Mouse (Mus musculus) CH12.LX (cell line): ENCODE data around the gene Hist1h2bg. TPM values are rescaled to one million over a fixed set of nuclear protein-coding genes. Genes with fewer than 3 reads are reported as not detected.
A peak's percentile ranks its signal among the peaks of the same experiment; 100 is the strongest.

Source experiments
- DNase-seq: peaks from one replicate; pipeline ENCODE4 v3.0.0-alpha.2; 2013; ENCODE audit errors: extremely low read depth
- H3K27ac ChIP-seq: 2 replicates; pipeline ENCODE4 v1.5.1; 2012; ENCODE audit warnings: low read depth, mild to moderate bottlenecking, control low read depth, moderate library complexity; ENCODE audit not compliant: insufficient read depth
- H3K27me3 ChIP-seq: replicated peaks from 2 replicates; pipeline ENCODE3; 2012; ENCODE audit warnings: inconsistent platforms
- H3K36me3 ChIP-seq, 2 experiments: replicated peaks in 1 of 2; 2 replicates each; pipeline versions ENCODE3 to v1.6.1; 2012; ENCODE audit warnings: inconsistent platforms in 1 of 2, low read length in 1 of 2, mild to moderate bottlenecking in 1 of 2, mixed read lengths in 1 of 2, moderate library complexity in 1 of 2; ENCODE audit not compliant: control insufficient read depth in 1 of 2, insufficient read depth in 1 of 2
- H3K4me1 ChIP-seq, 2 experiments: 2 replicates each; pipeline ENCODE4 v1.6.1; 2012; ENCODE audit warnings: inconsistent platforms in 1 of 2, moderate library complexity in 1 of 2; ENCODE audit not compliant: insufficient read depth in 2 of 2, control insufficient read depth in 1 of 2
- H3K4me2 ChIP-seq: 2 replicates; pipeline ENCODE4 v1.6.1; 2012; ENCODE audit warnings: low read depth, mild to moderate bottlenecking, control low read depth; ENCODE audit not compliant: poor library complexity, insufficient read depth, severe bottlenecking
- H3K4me3 ChIP-seq, 3 experiments: fragments of 150-350 bp in 1 of 3; sonication (generic) in 1 of 3; replicated peaks in 1 of 3; 2 replicates each; pipeline versions ENCODE3 to v1.5.1; 2011 to 2012; ENCODE audit warnings: low read depth in 2 of 3, low read length in 2 of 3, mild to moderate bottlenecking in 2 of 3, moderate library complexity in 2 of 3, control low read depth in 1 of 3, improper control_type of control experiment in 1 of 3, inconsistent platforms in 1 of 3, mixed read lengths in 1 of 3; ENCODE audit not compliant: poor library complexity in 1 of 3
- H3K79me2 ChIP-seq: replicated peaks from 2 replicates; pipeline ENCODE4 v1.6.1; 2012; ENCODE audit warnings: mild to moderate bottlenecking, moderate library complexity; ENCODE audit not compliant: control insufficient read depth, poor library complexity, insufficient read depth, severe bottlenecking; ENCODE audit errors: extremely low read depth
- H3K9ac ChIP-seq: 2 replicates; pipeline ENCODE4 v1.6.1; 2012; ENCODE audit warnings: low read depth, mild to moderate bottlenecking, control low read depth, moderate library complexity; ENCODE audit not compliant: insufficient read depth
- H3K9me3 ChIP-seq: replicated peaks from 2 replicates; pipeline ENCODE3; 2012; ENCODE audit warnings: low read length, inconsistent platforms, mixed read lengths
- BHLHE40 ChIP-seq: IDR thresholded peaks from 2 replicates; pipeline ENCODE4 v1.6.1; 2011; ENCODE audit warnings: mild to moderate bottlenecking, low read depth, low read length, improper control_type of control experiment
- CHD1 ChIP-seq: IDR thresholded peaks from 2 replicates; pipeline ENCODE4 v1.6.1; 2012; ENCODE audit warnings: low read depth, low read length, improper control_type of control experiment, inconsistent platforms
- CHD2 ChIP-seq: IDR thresholded peaks from 2 replicates; pipeline ENCODE4 v1.6.1; 2011; ENCODE audit warnings: low read length, improper control_type of control experiment
- E2F4 ChIP-seq: IDR thresholded peaks from 2 replicates; pipeline ENCODE4 v1.6.1; 2011; ENCODE audit warnings: low read depth, low read length, improper control_type of control experiment; ENCODE audit not compliant: insufficient replicate concordance
- ELF1 ChIP-seq: IDR thresholded peaks from 2 replicates; pipeline ENCODE4 v1.6.1; 2014; ENCODE audit warnings: low read depth, mild to moderate bottlenecking, inconsistent platforms, low read length, improper control_type of control experiment
- ETS1 ChIP-seq: conservative IDR thresholded peaks from 2 replicates; pipeline ENCODE4 v1.6.1; 2012; ENCODE audit warnings: low read depth, mild to moderate bottlenecking, inconsistent platforms, low read length, improper control_type of control experiment, moderate library complexity
- GABPA ChIP-seq: IDR thresholded peaks from 2 replicates; pipeline ENCODE4 v1.6.1; 2012; ENCODE audit warnings: low read depth, low read length, improper control_type of control experiment, inconsistent platforms; ENCODE audit not compliant: insufficient replicate concordance
- JUN ChIP-seq: IDR thresholded peaks from 2 replicates; pipeline ENCODE4 v1.6.1; 2011; ENCODE audit warnings: low read depth, mild to moderate bottlenecking, low read length, improper control_type of control experiment, moderate library complexity; ENCODE audit not compliant: insufficient read depth
- KAT2A ChIP-seq: IDR thresholded peaks from 2 replicates; pipeline ENCODE4 v1.6.1; 2012; ENCODE audit warnings: low read length, improper control_type of control experiment, inconsistent platforms; ENCODE audit not compliant: insufficient replicate concordance
- MAZ ChIP-seq: IDR thresholded peaks from 2 replicates; pipeline ENCODE4 v1.6.1; 2012; ENCODE audit warnings: low read depth, mild to moderate bottlenecking, inconsistent platforms, low read length, improper control_type of control experiment, moderate library complexity
- MEF2A ChIP-seq: IDR thresholded peaks from 2 replicates; pipeline ENCODE4 v1.6.1; 2014; ENCODE audit warnings: low read depth, mild to moderate bottlenecking, inconsistent platforms, low read length, improper control_type of control experiment, borderline replicate concordance
- NELFE ChIP-seq: IDR thresholded peaks from 2 replicates; pipeline ENCODE4 v1.6.1; 2011; ENCODE audit warnings: low read depth, low read length, improper control_type of control experiment
- NRF1 ChIP-seq: IDR thresholded peaks from 2 replicates; pipeline ENCODE4 v1.6.1; 2014; ENCODE audit warnings: low read depth, mild to moderate bottlenecking, inconsistent platforms, low read length, improper control_type of control experiment, moderate library complexity
- RAD21 ChIP-seq: IDR thresholded peaks from 2 replicates; pipeline ENCODE4 v1.6.1; 2011; ENCODE audit warnings: low read depth, mild to moderate bottlenecking, low read length, improper control_type of control experiment, moderate library complexity
- RCOR1 ChIP-seq: conservative IDR thresholded peaks from 2 replicates; pipeline ENCODE4 v1.6.1; 2012; ENCODE audit warnings: low read depth, mild to moderate bottlenecking, inconsistent platforms, low read length, improper control_type of control experiment
- SIN3A ChIP-seq: IDR thresholded peaks from 2 replicates; pipeline ENCODE4 v1.6.1; 2012; ENCODE audit warnings: low read length, improper control_type of control experiment, inconsistent platforms
- SMC3 ChIP-seq: IDR thresholded peaks from 2 replicates; pipeline ENCODE4 v1.6.1; 2011; ENCODE audit warnings: low read depth, low read length, improper control_type of control experiment
- TBP ChIP-seq: conservative IDR thresholded peaks from 2 replicates; pipeline ENCODE4 v1.6.1; 2011; ENCODE audit warnings: low read depth, low read length, improper control_type of control experiment
- TCF12 ChIP-seq: IDR thresholded peaks from 2 replicates; pipeline ENCODE4 v1.6.1; 2014; ENCODE audit warnings: low read depth, mild to moderate bottlenecking, inconsistent platforms, low read length, improper control_type of control experiment
- UBTF ChIP-seq: IDR thresholded peaks from 2 replicates; pipeline ENCODE4 v1.6.1; 2012; ENCODE audit warnings: low read depth, mild to moderate bottlenecking, inconsistent platforms, low read length, improper control_type of control experiment, moderate library complexity
- USF1 ChIP-seq: IDR thresholded peaks from 2 replicates; pipeline ENCODE4 v1.6.1; 2014; ENCODE audit warnings: low read depth, mild to moderate bottlenecking, inconsistent platforms, low read length, improper control_type of control experiment
- USF2 ChIP-seq: conservative IDR thresholded peaks from 2 replicates; pipeline ENCODE4 v1.6.1; 2011; ENCODE audit warnings: low read depth, low read length, improper control_type of control experiment
- ZNF384 ChIP-seq: IDR thresholded peaks from 2 replicates; pipeline ENCODE4 v1.6.1; 2012; ENCODE audit warnings: low read depth, low read length, improper control_type of control experiment, inconsistent platforms
- dilution Hi-C: fragments of 300-500 bp; cut with MboI; formaldehyde crosslinking; loops from 2 replicates; pipeline ENCODE4 v1.14.3; 2020; ENCODE audit warnings: low sequenced_read_pairs; ENCODE audit not compliant: extremely low pct_unique_long_range_greater_than_20kb, extremely low pct_ligation_motif_present
- in situ Hi-C: fragments of 300-500 bp; cut with MboI; formaldehyde crosslinking; loops from 3 replicates; pipeline ENCODE4 v1.14.3; 2019; ENCODE audit warnings: low sequenced_read_pairs, low pct_ligation_motif_present, low pct_unique_long_range_greater_than_20kb, mixed read lengths
- polyA plus RNA-seq: library from polyadenylated mRNA; unstranded; fragments of >175 nt; gene quantifications from 2 replicates; pipeline ENCODE4 v1.2.1, GENCODE M21; 2012; ENCODE audit warnings: low read depth; ENCODE audit not compliant: insufficient read length
- total RNA-seq, 2 experiments: library from RNA; depleted of rRNA; stranded (reverse); fragments of 300-350 nt in 1 of 2; fragments of >200 nt in 1 of 2; gene quantifications; 2 replicates each; pipeline ENCODE4 v1.2.3; 2012 to 2014

Gene Hist1h2bg
- total and polyA plus RNA-seq, 3 experiments, result 9.4 to 3,252 (median 136) TPM

DNA sequence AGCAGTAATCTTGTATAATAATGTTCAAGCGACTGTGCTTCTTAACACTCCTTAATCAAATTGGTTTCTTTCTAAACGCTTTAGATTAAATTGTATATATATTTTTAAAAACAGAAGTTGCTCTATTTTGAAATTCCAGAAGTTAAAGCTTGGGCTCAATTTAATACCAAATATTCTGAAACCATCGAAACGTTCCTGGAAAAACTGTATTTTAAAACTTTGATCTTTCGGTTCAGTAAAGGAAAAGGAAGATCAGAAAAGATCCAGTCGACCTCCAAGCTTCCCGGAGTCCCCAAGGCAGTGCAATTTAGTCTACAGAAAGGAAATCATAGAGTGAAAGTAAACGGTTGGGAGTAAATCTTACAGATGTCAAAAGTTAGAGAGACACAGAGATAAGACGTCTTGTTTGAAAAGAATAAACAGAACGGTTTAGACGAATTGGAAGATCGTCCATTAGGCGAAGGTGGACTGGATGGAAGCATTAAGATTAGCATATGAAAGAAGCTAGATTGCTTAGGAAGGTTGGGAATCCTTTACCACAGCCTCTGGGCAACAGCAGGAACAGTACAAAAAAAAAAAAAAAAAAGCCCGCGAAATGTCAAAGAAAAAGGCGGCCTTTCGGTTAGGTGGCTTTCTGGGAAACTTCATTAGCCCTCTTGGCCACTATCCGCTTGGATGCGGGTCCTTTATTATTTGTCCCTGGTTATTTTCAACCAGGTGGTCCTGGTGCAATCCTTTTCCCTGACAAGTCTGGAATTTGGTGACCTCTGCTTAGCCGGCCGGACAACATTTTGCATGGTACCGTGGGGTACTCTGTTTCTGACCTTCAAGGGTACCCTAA lies 15.1 kb downstream of the Hist1h2bg start:
- Histone ChIP-seq H3K27ac (peak overlapping the region; percentile 74), H3K27me3 (no peaks in the 10 kb centered on the region), H3K4me2 (peak overlapping the region; percentile 97), H3K4me1 (peaks cover 3 to 47% of the 10 kb centered on the region in 2 experiments), H3K79me2 (no peaks in the 10 kb centered on the region), H3K9ac (peak overlapping the region; percentile 94), H3K36me3 (no peaks in the 10 kb centered on the region), H3K4me3 (peak overlapping the region; percentile 0 to 33 (median 32)), H3K9me3 (no peaks in the 10 kb centered on the region)
- no peak for TF ChIP-seq GABPA
- no peak for TF ChIP-seq TCF12
- peak; percentile 93; the same call in 1 of the 2 replicates for TF ChIP-seq E2F4
- TF ChIP-seq ZNF384, result peak; percentile 92
- 0 out of 2 replicates have a peak, but pooled peaks have one; percentile 16 for TF ChIP-seq TBP
- TF ChIP-seq BHLHE40, result no peak
- no peak for TF ChIP-seq RCOR1
- DNase-seq, result no peak
- dilution Hi-C loops (no loop called here), in situ Hi-C loops (no loop called here)

- no peaks in the 10 kb centered on the region for H3K27me3 ChIP-seq
- H3K79me2 ChIP-seq, result no peaks in the 10 kb centered on the region
- H3K4me3 ChIP-seq, result no peak overlapping the region
- in situ Hi-C loops, result no loop called here
- peak overlapping the region; percentile 97 for H3K4me2 ChIP-seq
- no peaks in the 10 kb centered on the region for H3K9me3 ChIP-seq
- peak; percentile 42 for DNase-seq
- H3K27ac ChIP-seq, result peak overlapping the region; percentile 74; the same call in 1 of the 2 replicates
- peak; percentile 81 for TF ChIP-seq CHD2
- no peak for TF ChIP-seq ZNF384
- H3K9ac ChIP-seq, result peak overlapping the region; percentile 94
- dilution Hi-C loops, result no loop called here
- H3K36me3 ChIP-seq, result no peaks in the 10 kb centered on the region
- peaks cover 3 to 51% of the 10 kb centered on the region in 2 experiments for H3K4me1 ChIP-seq
Measured at GRCm38 (mm10) chr13:23586940-23587225, 15.7 kb downstream of the Hist1h2bg start.

GRCm38 (mm10) chr13:23591206-23591605 lies 20.0 kb downstream of the Hist1h2bg start:
- H3K4me3 ChIP-seq, result no peak overlapping the region
- in situ Hi-C loops (loop anchor here (5.0 kb wide), 1 partner anchor 159 kb away; no protein-coding TSS in a partner anchor), dilution Hi-C loops (no loop called here)
- no peaks in the 10 kb centered on the region for H3K27me3 ChIP-seq
- H3K36me3 ChIP-seq, result no peaks in the 10 kb centered on the region
- H3K4me2 ChIP-seq, result peak overlapping the region; percentile 51
- H3K79me2 ChIP-seq, result no peaks in the 10 kb centered on the region
- peaks cover 0 to 45% of the 10 kb centered on the region in 2 experiments; a peak in 3 of 4 replicates for H3K4me1 ChIP-seq
- DNase-seq, result no peak
- no peaks in the 10 kb centered on the region for H3K9me3 ChIP-seq
- no peak overlapping the region for H3K27ac ChIP-seq
- H3K9ac ChIP-seq, result peak overlapping the region; percentile 40; the same call in 1 of the 2 replicates
- TF ChIP-seq KAT2A (no peak), MEF2A (no peak), MAZ (no peak), TBP (0 out of 2 replicates have a peak, but pooled peaks have one; percentile 23), SMC3 (no peak), JUN (no peak), CHD1 (no peak), NRF1 (no peak), TCF12 (peak; percentile 46; the same call in 1 of the 2 replicates), ETS1 (no peak), BHLHE40 (no peak), USF1 (no peak), SIN3A (peak; percentile 35; the same call in 1 of the 2 replicates), USF2 (no peak), NELFE (peak; percentile 51; the same call in 1 of the 2 replicates), CHD2 (no peak), UBTF (no peak), RAD21 (no peak), ELF1 (peak; percentile 76)
